Mouse (Mus musculus): Measurements from ENCODE around the gene Acadsb.

- no peak for TF ChIP-seq CTCF (IDR thresholded peaks at IDR 0.05; ENCODE audit: borderline replicate concordance, insufficient read depth, low read length)
- TF ChIP-seq POLR2A (IDR thresholded peaks at IDR 0.05; ENCODE audit: low read depth, low read length): peak; percentile 88
Observed at GRCm38 (mm10) chr7:131362615-131363300, 47.6 kb upstream of the Acadsb start, which contains the start of gene 2310057M21Rik.
